Mouse (Mus musculus) thymus, adult 2 months (tissue): ENCODE measurements at regions not wholly inside any gene's neighbourhood (a gene's known extent, or its start where the extent isn't known, plus 50 kb on each side); places are given as distances from the start of the nearest gene placed in this dataset.

ENCODE experiments used
- CTCF ChIP-seq: fragments of 200-500 bp; IDR thresholded peaks from 2 replicates; pipeline ENCODE4 v1.5.1; 2012; ENCODE audit warnings: mild to moderate bottlenecking, control low read depth, low read length, moderate library complexity, borderline replicate concordance; ENCODE audit not compliant: control insufficient read depth, poor library complexity, insufficient read depth; ENCODE audit errors: extremely low read depth
- POLR2A ChIP-seq: fragments of 200-500 bp; IDR thresholded peaks from 2 replicates; pipeline ENCODE4 v1.6.1; 2012; ENCODE audit warnings: mild to moderate bottlenecking, low read length, control low read depth, moderate library complexity; ENCODE audit not compliant: control insufficient read depth, poor library complexity, insufficient read depth; ENCODE audit errors: extremely low read depth

- TF ChIP-seq POLR2A: no peak
- TF ChIP-seq CTCF: no peak
These were observed 821.4 kb upstream of the 2610301B20Rik start for GRCm38 (mm10) chr4:10052869-10053268.
